Mouse (Mus musculus): Measurements from ENCODE around the gene Mmp28.

DNA sequence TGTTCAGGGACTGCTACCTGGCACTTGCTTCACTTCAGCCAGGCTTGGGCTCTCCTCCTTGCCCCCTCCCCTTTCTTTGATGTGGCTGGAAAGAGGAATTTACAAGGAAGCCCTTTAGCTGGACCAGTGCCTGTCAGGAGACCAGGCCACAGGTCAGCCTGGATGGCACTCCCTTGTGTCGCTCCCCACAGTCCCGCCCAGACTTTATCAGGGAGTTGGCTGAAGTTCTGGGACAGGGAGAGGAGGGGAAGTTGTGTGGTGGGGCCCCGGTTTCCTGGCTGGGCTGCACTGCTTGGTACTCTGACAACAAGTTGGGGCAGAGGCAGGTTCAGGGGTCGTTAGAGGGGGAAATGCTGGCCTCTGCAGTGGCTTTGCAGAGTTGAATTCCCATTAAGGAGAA lies 8.3 kb downstream of the Mmp28 start:
- TF ChIP-seq CTCF (IDR thresholded peaks at IDR 0.05) (no peak), POLR2A (IDR thresholded peaks at IDR 0.05; ENCODE audit: insufficient read depth, low read depth, low read length) (no peak), EP300 (IDR thresholded peaks at IDR 0.05; ENCODE audit: insufficient read depth, low read depth, low read length) (no peak)
